Mouse (Mus musculus): ENCODE measurements around the gene Itsn2. TPM values are rescaled to one million over a fixed set of nuclear protein-coding genes. Genes with fewer than 3 reads are reported as not detected.

Gene Itsn2
- polyA plus RNA-seq, 1 experiment from 2014 or later, result 24.2 TPM

GRCm38 (mm10) chr12:4558475-4559279 lies 33.8 kb upstream of the Itsn2 start:
- no peak overlapping the region for H3K4me2 ChIP-seq
- no peak for ATAC-seq (ENCODE audit: low read depth)

DNA sequence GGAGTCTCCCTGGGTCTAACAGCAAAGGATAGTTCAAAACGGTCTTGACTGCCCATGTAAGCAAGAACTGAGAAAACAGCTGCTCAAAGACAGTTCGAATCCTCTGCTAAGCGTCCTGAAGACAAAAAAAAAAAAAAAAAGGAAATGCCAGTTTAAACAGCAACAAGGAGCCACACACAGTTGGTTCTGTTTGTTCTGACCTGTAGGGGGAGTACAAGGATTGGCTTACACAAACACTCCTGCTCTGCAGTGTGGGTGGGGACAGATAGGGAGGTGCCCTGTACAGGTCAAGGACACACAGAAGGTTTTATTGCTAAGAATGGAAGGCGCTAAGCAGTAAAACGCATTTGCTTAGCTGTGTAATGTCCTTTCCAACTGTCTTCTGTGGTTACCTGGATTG lies 20.6 kb upstream of the Itsn2 start:
- no peaks in the 10 kb centered on the region for H3K9me3 ChIP-seq (replicated peaks)
- peak; percentile 82 for ATAC-seq (ENCODE audit: low read depth)
- H3K4me1 ChIP-seq (replicated peaks), result peaks cover 6% of the 10 kb centered on the region
- H3K36me3 ChIP-seq, result no peaks in the 10 kb centered on the region
- 16% methylated on average over 5 of the region's 5 CpGs for WGBS (ENCODE audit: insufficient replicate concordance)
- H3K27me3 ChIP-seq, result no peaks in the 10 kb centered on the region
- H3K9ac ChIP-seq, result no peak overlapping the region
- no peak overlapping the region for H3K4me2 ChIP-seq
- H3K4me3 ChIP-seq (replicated peaks), result no peak overlapping the region
- no peak overlapping the region for H3K27ac ChIP-seq
- peak; percentile 54 for DNase-seq

More at GRCm38 (mm10) chr12:4558475-4559279, 33.8 kb upstream of the Itsn2 start:
- H3K27me3 ChIP-seq, result no peaks in the 10 kb centered on the region
- H3K36me3 ChIP-seq, result no peaks in the 10 kb centered on the region
- H3K9me3 ChIP-seq (replicated peaks), result no peaks in the 10 kb centered on the region
- H3K4me3 ChIP-seq (replicated peaks), result no peak overlapping the region
- no peak overlapping the region for H3K9ac ChIP-seq
- WGBS (ENCODE audit: insufficient replicate concordance), result 50% methylated on average over 9 of the region's 9 CpGs
- DNase-seq, result no peak
- H3K27ac ChIP-seq, result no peak overlapping the region
- no peaks in the 10 kb centered on the region for H3K4me1 ChIP-seq (replicated peaks)

DNA sequence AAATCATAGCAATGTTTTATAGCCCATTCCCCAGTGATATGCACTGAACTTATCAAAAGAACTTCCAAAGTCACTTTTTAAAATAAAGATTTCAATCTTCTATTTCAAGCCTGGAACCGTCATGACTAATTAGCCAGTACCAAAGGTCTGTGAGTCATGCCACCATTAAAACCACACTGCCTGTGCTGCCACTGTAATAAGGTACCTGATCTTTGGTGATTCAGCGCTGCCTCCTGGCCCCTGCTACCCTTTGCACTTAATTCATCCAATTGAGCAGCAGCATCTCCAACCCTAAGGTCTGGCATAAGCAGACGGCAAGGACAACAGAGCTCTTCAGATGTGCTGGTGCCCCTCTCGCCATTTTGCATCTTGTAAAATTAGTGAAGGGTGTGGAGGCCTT lies 18.4 kb upstream of the Itsn2 start:
- ATAC-seq (ENCODE audit: low read depth), result no peak
- Histone ChIP-seq H3K36me3 (no peaks in the 10 kb centered on the region), H3K4me1 (replicated peaks) (peaks cover 6% of the 10 kb centered on the region), H3K4me2 (no peak overlapping the region), H3K9ac (no peak overlapping the region), H3K9me3 (replicated peaks) (no peaks in the 10 kb centered on the region), H3K27me3 (no peaks in the 10 kb centered on the region), H3K27ac (no peak overlapping the region), H3K4me3 (replicated peaks) (no peak overlapping the region)
- WGBS (ENCODE audit: insufficient replicate concordance), result 64% methylated on average over 4 of the region's 4 CpGs
- no peak for DNase-seq

DNA sequence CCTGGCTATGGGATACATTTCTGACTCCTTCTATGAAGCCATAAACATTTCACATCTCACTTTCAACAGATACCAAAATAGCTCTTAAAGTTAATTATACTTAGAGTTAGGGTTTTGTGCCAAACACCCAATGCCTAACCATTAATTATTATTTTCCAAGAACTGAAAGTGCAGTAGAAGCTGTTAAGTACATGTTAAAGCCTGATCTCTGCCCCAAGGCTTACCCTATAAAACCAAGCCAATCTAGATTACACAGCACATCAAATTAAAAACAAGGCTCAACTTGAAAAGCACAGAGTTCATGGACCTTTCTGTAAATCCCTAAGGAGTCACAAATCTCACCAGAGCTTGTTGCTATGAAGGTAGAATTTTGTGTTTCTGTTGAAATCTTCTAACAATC lies 10.1 kb upstream of the Itsn2 start:
- no peaks in the 10 kb centered on the region for H3K36me3 ChIP-seq
- H3K9me3 ChIP-seq (replicated peaks), result no peaks in the 10 kb centered on the region
- ATAC-seq (ENCODE audit: low read depth) (no peak), DNase-seq (no peak)
- H3K4me3 ChIP-seq (replicated peaks), result no peak overlapping the region
- no peaks in the 10 kb centered on the region for H3K27me3 ChIP-seq
- no peak overlapping the region for H3K9ac ChIP-seq
- H3K4me1 ChIP-seq (replicated peaks), result no peaks in the 10 kb centered on the region
- no peak overlapping the region for H3K4me2 ChIP-seq
- H3K27ac ChIP-seq, result no peak overlapping the region

- Histone ChIP-seq H3K9ac (no peak overlapping the region), H3K4me2 (no peak overlapping the region), H3K27me3 (no peaks in the 10 kb centered on the region), H3K4me1 (replicated peaks) (peaks cover 8% of the 10 kb centered on the region), H3K27ac (no peak overlapping the region), H3K9me3 (replicated peaks) (no peaks in the 10 kb centered on the region), H3K4me3 (replicated peaks) (no peak overlapping the region), H3K36me3 (no peaks in the 10 kb centered on the region)
- WGBS (ENCODE audit: insufficient replicate concordance), result 67% methylated on average over 2 of the region's 2 CpGs
- no peak for DNase-seq
- ATAC-seq (ENCODE audit: low read depth), result no peak
Observed at GRCm38 (mm10) chr12:4587846-4588245, 4.6 kb upstream of the Itsn2 start.

GRCm38 (mm10) chr12:4588603-4589002 lies 3.8 kb upstream of the Itsn2 start:
- WGBS (ENCODE audit: insufficient replicate concordance), result 76% methylated on average over 3 of the region's 3 CpGs
- Histone ChIP-seq H3K9me3 (replicated peaks) (no peaks in the 10 kb centered on the region), H3K4me1 (replicated peaks) (peaks cover 9% of the 10 kb centered on the region), H3K4me3 (replicated peaks) (no peak overlapping the region), H3K9ac (no peak overlapping the region), H3K36me3 (no peaks in the 10 kb centered on the region), H3K4me2 (no peak overlapping the region), H3K27me3 (no peaks in the 10 kb centered on the region), H3K27ac (no peak overlapping the region)
- DNase-seq (no peak), ATAC-seq (ENCODE audit: low read depth) (no peak)

- H3K9ac ChIP-seq, result peak overlapping the region; percentile 95; the same call in 1 of the 2 replicates
- H3K27ac ChIP-seq, result no peak overlapping the region
- DNase-seq, result no peak
Observed at GRCm38 (mm10) chr12:4592025-4592424, 413 bp upstream of the Itsn2 start.

DNA sequence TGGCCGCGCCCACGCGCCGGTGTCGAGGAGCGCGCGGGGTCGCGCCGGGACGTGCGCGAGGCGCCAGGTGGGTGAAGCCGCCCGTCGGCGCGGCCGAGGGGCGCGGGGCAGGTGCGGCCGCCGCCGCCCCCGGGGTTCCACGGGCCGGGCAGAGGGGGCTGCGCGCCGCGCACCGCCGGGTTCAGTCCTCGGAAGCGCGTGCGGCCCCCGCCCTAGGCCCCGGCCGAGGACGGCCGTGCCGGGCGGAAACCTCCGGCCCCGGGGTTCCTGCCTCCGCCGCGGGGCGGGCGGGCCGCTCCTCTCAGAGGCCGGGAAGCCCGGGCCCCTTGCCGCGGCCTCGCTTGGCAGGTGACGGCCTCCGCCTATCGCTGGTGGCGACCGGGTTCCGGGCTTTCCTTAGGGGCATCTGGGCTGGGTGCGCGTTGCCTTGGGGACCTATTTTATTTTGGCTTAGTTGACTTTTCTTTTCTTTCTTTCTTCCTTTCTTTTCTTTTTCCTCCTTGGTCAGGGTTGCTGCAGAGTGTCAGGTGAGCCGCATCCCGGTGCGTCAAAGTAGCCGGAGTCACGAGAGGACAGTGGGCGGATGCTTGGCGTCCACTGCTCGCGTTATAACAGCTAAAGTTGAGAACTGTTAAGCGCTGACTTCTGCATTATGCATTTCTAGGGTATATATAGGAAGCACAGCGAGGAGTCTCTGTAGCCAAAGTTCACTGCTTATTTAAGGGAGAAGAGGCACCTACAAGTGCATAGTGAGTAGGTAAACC lies 910 bp downstream of the Itsn2 start:
- DNase-seq (peak; percentile 55), ATAC-seq (ENCODE audit: low read depth) (peak; percentile 85)
- Histone ChIP-seq H3K4me1 (replicated peaks) (peaks cover 41% of the 10 kb centered on the region), H3K4me3 (replicated peaks) (peak overlapping the region; percentile 94), H3K9ac (peak overlapping the region; percentile 95), H3K27me3 (no peaks in the 10 kb centered on the region), H3K4me2 (peak overlapping the region; percentile 94), H3K9me3 (replicated peaks) (no peaks in the 10 kb centered on the region), H3K36me3 (no peaks in the 10 kb centered on the region), H3K27ac (peak overlapping the region; percentile 85)
- WGBS (ENCODE audit: insufficient replicate concordance), result under 1% methylated on average over 67 of the region's 80 CpGs

More at GRCm38 (mm10) chr12:4592025-4592424, 413 bp upstream of the Itsn2 start:
- WGBS (ENCODE audit: insufficient replicate concordance), result 51% methylated on average over 6 of the region's 6 CpGs
- peak overlapping the region; percentile 94 for H3K4me2 ChIP-seq
- H3K9me3 ChIP-seq (replicated peaks), result no peaks in the 10 kb centered on the region
- no peaks in the 10 kb centered on the region for H3K27me3 ChIP-seq
- peaks cover 38% of the 10 kb centered on the region for H3K4me1 ChIP-seq (replicated peaks)
- ATAC-seq (ENCODE audit: low read depth), result no peak
- no peaks in the 10 kb centered on the region for H3K36me3 ChIP-seq
- peak overlapping the region; percentile 94 for H3K4me3 ChIP-seq (replicated peaks)

- 22% methylated on average over 9 of the region's 9 CpGs for WGBS (ENCODE audit: insufficient replicate concordance)
- peak overlapping the region; percentile 95 for H3K9ac ChIP-seq
- no peaks in the 10 kb centered on the region for H3K27me3 ChIP-seq
- DNase-seq (no peak), ATAC-seq (ENCODE audit: low read depth) (no peak)
- no peaks in the 10 kb centered on the region for H3K9me3 ChIP-seq (replicated peaks)
- H3K27ac ChIP-seq, result peak overlapping the region; percentile 85; the same call in 1 of the 2 replicates
- peaks cover 46% of the 10 kb centered on the region for H3K4me1 ChIP-seq (replicated peaks)
- no peaks in the 10 kb centered on the region for H3K36me3 ChIP-seq
- peak overlapping the region; percentile 94 for H3K4me3 ChIP-seq (replicated peaks)
- peak overlapping the region; percentile 94 for H3K4me2 ChIP-seq
Observed at GRCm38 (mm10) chr12:4593930-4594391, 1.5 kb downstream of the Itsn2 start.

DNA sequence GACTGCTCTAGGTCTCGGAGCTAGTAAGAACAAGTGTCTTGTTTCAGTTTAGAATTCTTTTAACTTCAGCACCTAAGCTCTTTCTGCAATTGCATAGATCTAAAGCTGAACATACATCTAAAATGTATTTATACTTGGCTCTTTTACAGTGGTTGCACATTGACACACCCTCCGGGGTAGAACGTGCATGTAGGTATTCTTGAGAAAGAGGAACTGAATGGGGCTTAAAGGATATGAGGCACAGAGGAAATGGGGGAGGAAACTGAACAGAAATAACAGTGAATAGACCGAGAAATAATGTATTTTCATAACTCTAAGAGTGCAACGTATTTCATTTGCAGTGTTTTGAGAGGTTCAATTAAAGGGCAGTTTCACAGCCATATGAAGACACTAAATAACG lies 2.6 kb downstream of the Itsn2 start:
- Histone ChIP-seq H3K27me3 (no peaks in the 10 kb centered on the region), H3K9ac (no peak overlapping the region; the same call in 1 of the 2 replicates), H3K4me2 (peak overlapping the region; percentile 21; the same call in 1 of the 2 replicates), H3K4me3 (replicated peaks) (no peak overlapping the region), H3K36me3 (no peaks in the 10 kb centered on the region), H3K4me1 (replicated peaks) (peaks cover 48% of the 10 kb centered on the region), H3K27ac (no peak overlapping the region), H3K9me3 (replicated peaks) (no peaks in the 10 kb centered on the region)
- no peak for ATAC-seq (ENCODE audit: low read depth)
- 22% methylated on average over 6 of the region's 6 CpGs for WGBS (ENCODE audit: insufficient replicate concordance)
- no peak for DNase-seq

DNA sequence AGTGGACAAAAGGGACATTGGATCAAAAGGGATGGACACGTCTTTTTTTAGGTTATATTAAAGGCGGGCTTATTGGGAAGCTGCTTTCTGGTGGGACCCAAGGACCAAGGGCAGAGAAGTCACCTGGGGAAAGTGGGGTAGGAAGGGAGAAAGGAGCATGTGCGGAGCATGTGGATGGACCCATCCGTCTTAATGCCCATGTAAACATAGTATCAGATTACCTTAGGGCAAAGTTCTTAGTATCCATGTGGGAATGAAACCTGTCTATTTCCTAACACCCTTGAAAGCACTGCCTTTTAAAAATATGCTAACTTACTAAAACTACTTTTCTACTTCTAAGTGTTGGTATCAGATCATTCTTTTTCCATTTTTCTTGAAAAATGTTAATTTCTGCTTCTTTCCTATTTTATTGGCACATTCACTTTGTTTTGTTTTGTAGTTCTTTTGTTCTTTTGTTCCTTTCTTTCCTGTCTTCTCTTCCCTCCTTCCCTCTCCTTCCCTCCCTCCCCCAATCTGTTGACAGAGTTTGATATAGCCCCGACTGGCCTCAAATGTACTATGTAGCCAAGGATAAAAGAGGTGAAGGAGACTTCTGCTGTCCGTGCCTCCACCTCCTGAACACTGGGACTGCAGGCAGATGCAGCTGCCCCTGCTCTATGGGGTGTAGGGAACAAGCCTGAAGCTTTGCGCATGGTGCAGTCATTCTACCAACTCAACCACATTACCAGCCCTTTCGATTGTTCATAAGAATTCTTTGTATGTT lies 6.4 kb downstream of the Itsn2 start:
- Histone ChIP-seq H3K9ac (no peak overlapping the region), H3K27me3 (no peaks in the 10 kb centered on the region), H3K4me2 (no peak overlapping the region), H3K36me3 (no peaks in the 10 kb centered on the region), H3K9me3 (replicated peaks) (no peaks in the 10 kb centered on the region), H3K4me1 (replicated peaks) (peaks cover 37% of the 10 kb centered on the region), H3K4me3 (replicated peaks) (no peak overlapping the region), H3K27ac (no peak overlapping the region; the same call in 1 of the 2 replicates)
- WGBS (ENCODE audit: insufficient replicate concordance), result 68% methylated on average over 8 of the region's 8 CpGs
- DNase-seq (no peak), ATAC-seq (ENCODE audit: low read depth) (no peak)

Data from liver, embryonic 13.5 days (tissue).